Mouse (Mus musculus) erythroblast, embryonic 14.5 days (primary cell): Measurements from ENCODE around the gene Cct4.

Experiments
- GATA1 ChIP-seq: IDR thresholded peaks from 2 replicates; pipeline ENCODE4 v1.6.1; 2012; ENCODE audit warnings: low read length, inconsistent platforms, mixed read lengths
- TAL1 ChIP-seq: IDR thresholded peaks from 3 replicates; pipeline ENCODE4 v1.6.1; 2012; ENCODE audit warnings: low read length, inconsistent platforms, mixed read lengths

- TF ChIP-seq GATA1 (no peak), TAL1 (no peak)
Observed at GRCm38 (mm10) chr11:23029399-23029798, 39.1 kb downstream of the Cct4 start.
